Mouse (Mus musculus) lung, postnatal 10 days (tissue): ENCODE measurements around the gene Faf1.

ENCODE experiments used
- DNase-seq: peaks from one replicate; pipeline ENCODE4 v3.0.0; 2021

Gene Faf1

DNA sequence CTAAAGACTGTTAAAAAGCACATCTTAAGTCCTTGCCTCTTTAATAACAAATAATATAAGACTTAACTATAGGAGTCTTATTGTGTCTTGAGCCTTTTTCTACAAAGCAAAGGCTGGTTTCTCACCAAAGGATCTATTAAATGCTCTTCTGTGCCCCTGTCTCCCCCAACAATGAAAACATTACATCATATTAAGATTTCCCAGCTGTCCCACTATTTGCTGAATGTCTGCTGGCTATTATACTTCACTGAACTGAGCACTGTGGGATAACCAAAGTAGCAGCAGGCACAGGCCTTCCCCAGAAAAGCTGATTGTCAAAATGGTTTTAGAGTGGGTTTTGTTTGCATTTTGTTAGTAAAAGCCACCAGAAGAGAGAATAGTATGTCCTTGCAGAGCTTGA, 262.9 kb downstream of the Faf1 start:
- no peak for DNase-seq

DNA sequence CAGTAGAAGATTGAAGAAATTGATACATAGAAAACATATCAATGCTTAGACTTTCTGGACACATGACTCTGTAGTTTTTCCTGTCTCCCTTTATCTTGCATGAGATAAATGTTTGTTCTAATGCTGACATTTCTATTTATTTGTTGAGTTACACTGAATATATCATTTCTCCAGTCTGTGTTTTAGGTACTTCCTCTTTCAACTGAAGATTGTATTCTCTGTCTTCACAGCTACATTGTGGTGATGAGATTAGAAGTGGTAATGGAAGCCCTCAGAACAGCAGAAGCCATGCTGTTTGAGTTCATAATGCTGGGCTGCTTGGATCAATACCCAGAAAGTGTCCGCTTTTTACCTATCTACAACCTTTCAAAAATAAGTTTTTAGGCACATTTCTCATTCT, 269.2 kb downstream of the Faf1 start:
- DNase-seq: no peak

DNA sequence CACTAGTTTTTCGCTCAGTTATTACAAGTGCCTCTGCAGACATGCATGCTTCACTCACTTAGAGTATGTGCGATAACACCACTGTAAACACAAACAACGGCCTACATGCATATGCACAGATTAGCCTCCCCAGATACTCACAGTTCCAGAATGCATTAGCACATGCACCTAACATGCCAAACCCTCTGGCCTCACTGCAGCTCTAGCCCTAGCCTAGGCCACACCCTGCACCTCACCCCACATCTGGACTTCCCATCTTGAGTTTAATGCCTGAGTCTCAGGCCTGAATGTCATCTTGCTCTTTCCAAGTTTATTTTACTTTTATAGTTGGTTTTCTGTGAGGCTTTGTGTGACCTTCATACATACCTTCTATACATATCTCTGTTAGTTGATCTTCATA, 272.9 kb downstream of the Faf1 start:
- no peak for DNase-seq

DNA sequence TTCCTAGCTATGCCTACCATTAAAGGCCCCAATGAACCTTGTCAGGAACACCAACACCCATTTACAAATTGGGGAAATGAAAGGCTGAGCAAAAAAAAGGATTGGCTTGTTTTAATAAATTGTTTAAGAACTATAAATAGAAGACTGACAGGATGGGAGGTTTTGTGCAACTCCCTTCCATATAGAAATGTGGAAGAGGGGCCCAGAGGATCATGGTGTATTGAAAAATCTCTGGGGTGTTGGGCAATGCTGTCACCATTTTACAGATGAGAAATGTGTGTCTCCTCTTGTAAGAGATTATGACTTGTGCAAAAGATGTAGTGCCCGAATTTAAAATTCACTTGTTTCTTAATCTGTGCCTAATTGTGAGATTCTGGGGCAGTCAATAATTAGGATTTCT, 277.1 kb downstream of the Faf1 start:
- no peak for DNase-seq

DNA sequence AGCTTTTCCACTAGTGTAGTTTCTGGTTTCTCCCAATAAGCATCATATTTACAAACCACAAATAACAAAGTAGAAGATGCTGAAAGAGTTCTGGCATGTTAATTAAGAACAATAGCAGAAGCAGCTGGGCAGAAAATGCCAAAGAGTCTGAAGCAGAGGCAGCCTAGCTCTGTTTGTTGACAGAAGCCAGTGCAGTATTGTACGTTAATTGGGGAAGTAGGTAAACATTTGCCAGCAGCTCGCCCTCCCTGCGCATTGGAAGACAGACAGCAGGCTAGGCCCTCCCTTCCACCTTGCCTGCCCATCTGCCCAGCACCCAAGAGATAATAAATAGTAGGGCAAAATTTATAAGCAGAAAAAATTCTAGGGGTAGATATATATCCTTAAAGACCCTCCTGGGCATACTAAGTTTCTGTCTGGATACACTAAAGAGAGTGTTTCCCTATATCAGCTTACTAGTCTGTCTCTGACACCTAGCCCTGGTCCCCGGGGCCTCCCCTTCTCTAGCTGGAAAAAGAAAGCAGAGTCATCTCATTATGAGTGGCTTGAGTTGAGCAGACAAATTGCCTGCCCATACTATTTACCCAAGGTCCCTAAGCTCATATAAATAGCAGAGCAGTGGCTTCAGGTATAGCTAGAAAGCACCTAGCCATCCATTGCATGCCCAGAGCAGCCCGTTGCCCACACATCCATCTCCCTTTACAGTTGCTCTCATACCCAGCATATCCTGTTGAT, 284.0 kb downstream of the Faf1 start:
- DNase-seq: no peak

DNA sequence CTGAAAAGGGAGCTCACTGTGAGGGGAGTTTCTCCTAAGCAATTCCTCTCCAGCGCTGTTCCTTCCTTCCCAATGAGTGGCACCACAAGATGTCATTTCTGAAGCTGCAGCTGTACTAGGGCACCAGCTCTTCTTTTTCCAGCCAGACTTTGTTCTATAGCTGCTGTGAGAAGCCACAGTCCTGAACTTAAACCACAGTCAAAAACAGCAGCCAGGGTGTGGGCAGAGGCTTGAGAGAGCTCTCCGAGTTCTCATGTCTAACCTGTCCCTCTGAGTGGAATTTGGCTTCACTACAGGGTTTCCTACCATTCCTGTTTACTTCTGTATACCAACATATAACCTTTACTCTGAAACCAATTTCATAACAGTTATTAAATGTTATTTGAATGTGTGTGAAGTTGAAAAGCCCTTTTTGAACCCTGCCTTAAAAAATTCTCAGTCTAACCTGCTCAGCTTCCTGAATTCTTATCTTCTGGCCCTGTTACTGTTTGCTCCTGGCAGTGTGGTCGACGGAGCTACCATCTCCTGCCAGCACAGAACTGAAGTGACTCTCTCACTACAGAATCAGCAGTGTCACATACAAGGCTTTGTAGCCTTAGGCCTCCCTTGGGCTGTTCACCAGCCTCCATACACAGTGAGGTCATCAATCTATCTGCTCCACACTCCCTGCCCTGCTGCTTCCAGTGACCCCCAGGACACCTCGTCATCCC, 287.3 kb downstream of the Faf1 start:
- DNase-seq: no peak

DNA sequence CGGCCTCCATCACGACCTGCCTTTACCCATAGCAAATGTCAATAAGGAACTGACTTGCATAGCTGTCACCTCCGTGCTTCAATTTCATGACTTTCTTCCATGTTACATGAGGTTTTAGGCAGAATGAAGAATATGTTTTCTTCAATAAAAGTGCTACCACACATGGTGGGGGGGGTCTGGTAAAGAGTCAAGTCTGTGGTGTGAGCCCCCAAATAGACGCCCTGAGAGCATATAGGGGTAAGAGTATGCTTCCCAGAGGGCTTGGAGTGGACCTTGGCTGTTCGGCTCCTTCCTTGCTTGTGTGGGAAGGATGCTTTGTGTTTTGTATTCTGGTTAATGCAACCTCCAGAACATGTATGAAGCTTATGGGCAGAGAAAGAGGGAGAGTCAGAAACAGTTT, 293.2 kb downstream of the Faf1 start:
- DNase-seq: no peak

DNA sequence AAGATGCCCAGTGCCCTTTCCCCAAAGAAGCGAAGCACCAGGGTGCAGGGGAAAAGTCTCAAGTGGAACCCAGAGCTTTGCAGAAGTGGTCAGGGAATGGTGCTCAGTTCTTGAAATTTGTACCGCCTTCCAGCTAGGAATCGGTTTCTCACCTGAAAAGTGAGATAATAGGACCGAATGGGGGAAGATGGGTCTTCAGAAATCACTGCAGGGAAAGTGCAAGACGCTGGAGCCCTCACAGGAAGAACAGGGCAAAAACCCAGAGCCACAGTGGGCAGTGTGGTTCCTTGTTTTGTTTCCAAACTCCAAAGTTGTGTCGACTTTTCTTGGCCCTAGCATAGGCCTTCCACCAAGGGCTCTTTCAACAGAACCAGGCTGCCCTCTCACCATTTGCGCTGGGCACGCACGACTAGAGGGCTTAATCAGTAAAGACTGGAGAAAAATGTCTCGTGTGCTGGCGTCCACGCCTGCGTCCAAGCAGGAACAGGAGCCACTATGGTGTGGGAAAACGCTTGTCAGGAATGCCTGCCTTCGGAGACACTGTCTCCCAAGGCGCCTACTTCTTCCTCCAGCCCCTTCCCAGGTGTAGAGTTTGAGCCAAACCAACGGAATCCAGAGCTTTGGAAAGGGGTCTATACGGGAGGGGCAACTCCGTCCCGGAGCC, 297.7 kb downstream of the Faf1 start:
- DNase-seq: no peak

DNA sequence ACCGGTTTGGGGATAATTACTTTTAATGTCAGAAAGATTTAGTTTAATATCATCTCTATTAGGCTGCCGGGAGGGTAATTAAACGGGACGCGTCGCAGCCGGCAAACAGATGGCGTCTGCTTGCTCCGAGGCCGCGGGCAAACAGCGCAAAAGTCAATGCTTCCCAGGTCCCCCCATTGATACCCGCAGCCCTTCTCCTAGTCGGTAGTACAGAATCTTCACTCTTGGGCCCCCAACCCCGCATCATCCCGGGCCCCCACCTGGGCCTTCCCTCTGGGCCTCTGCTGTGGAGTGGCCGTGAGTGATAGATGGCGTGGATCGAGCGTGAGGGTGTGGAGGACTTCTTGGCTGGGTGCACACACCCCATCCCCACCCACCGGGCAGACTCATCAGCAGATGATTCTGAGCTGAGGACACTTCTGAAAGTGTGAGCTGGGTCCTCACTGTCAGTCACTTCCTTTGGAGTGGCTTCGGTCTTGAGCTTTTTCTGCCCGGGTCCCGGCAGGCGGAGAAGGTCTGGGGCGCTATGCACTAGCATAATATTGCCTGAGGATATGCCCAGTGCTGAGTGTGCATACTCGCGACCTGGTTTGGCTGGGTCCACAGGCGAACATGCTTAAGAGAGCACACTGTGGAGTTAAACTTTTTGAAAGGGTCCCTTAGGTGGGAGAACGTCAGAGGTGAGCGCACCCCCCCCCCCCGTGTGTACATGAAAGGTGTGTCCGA, 298.4 kb downstream of the Faf1 start:
- DNase-seq: no peak

DNA sequence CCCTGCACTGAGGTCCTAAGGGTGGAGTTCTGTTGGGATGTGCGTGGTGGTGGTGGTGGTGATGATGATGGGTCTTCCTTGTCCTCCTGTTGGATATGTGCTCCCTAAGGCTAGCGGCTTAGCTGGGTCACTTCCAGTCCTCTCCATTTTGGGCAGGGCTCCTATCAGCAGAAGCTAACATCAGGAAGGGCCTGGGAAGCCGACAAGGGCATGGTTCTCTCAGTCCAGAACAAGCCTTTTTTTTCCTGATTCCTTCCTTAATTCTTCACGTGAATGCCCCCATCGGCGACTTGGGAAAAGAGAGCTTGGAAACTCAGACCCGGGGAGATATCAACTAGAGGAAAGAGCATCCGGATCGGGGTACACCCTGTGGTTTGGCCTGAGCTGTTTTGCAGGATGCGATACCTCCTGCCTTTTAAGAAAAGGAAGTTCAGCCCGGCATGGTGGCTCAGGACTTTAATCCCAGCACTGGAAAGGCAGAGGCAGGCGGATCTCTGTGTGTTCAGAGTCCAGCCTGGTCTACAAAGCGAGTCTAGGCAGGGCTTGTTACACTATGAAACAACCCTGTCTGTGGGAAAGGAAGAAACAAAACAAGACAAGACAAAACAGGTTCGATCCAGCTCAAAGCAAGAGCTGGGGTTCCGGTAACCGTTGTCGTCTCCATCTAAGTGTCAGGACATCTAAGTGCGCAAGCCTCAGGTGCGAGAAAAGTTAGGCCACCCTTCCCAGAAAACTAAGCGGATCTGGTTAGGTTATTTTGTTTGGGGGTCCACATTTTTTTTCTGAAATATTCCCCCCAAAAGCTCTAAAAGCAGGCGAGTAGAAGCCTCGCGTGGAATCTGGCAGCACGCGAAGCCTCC, 299.2 kb downstream of the Faf1 start:
- no peak for DNase-seq

DNA sequence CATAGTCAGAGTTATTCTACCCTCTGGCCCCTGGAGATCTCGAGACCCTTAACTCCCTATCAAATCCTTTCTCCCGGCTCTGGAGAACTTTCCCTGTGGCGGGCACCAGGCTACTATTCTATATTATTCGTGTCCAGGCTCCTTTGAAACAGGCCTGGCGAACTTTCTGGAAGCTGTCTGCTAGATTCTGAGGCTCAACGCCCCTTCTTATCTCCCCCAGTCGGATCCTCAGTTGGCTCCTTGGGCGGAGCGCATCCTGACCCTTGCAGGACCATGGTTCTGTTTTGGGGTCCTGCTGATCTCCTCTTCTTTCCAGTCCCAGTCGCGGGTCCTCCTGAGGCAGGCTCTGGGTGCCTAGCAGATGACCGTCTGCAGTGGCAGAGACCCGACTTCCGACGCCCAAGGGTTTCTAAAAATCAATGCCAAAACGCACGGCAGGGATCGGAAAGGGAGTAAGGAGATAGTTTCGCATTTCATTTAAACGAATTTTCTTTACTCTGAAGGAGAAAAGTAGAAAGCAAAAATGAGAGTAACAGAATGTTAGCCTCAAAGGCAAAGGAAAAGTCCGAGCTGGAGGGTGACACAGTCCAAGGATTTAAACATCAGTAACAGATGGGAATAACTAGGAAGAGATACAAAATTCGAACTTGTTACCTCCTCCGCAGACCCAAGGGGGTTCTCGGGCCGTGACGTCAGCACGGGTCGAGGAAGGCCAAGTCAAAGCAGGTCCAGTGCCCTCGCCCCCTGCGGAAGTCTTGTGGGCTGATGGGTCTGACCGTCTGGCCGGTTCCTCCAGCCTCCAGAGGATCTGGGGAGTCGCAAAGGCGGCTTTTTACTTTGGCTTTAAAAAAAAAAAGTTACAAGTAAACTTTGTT, 300.1 kb downstream of the Faf1 start:
- DNase-seq: no peak

DNA sequence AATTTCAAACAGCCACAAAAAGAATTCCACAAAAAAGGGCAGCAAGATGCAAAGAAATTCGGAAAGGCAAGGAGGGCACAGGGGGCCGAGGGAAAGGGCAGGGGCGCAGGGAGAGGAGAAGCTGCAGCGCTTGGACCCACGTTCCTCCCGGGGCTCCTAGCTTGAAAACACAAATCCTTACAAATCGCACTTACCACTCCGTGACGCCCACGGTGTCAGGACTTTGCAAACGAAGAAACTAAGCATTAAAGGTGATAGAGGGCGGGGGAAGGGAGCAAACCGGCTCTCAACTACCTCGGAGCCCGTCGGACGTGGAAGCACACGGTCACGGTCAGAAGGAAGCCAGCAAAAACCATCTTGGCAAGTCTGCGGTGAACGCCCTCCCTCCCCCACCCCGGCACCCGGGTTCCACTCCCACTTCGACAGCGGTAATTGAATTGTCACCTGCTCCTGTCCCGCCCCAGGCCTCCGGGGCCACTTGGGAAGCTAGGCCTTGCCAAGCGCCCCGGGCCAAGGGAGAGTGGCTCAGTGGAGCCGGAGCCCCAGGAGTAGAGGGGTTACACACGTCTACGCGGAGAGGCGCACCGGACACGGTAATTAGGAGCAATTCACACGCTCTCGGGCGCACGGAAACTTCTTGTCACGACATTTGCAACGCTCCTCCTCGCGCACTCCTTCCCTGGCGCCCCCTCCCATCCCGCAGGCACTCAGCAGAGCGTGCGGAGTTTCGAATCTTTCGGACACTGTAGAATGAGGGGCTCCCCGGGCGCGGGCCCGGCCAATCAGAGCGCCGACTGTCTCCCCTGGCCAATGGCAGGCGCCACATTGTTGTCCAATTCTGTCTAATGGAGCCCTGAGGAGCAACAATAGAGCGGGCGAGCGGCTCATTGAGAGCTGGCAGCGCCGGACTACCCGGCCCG, 301.0 kb downstream of the Faf1 start, which contains the start of gene Dmrta2:
Gene Dmrta2, plus strand, starts transcription at position 906 of the 920 bp plus-strand sequence.
- DNase-seq: no peak

DNA sequence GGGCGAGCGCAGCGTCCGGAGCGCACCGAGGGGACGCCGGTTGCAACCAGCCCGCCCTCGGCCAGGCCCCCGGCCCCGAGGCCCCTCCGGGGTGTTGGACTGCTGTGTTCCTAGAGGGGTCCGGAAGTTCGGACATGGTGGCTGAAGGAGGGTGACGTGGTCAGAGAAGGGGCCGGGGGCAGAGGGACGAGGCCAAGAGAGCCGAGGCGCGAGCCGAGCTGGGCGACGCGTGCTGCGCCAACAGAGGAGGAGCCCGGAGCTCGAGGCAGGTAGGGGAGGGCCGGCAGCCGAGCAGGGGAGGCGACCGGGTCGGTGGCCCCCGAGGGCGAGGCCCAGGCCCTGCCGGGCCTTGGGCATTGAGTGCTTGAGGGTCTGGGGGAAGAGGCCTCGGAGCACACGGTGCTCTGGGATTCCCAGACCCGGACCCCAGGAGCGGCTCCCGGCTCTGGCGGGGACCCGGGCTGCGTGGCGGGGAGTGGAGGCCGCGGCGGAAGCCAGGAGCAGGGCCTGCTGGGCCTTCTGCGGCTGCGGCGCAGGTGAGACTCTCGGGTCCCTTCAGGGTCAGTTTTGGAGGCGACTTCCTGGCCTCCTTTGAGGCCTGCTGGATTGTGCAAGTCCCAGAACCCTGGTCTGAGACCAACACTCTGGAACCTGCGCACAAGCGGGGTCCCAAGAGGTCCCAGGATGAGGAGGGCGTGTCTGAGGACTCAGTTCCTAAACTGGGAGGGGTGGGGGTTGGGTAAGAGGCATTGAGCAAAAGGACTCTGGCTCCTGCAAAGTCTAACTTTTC, 301.9 kb downstream of the Faf1 start:
- DNase-seq: no peak

DNA sequence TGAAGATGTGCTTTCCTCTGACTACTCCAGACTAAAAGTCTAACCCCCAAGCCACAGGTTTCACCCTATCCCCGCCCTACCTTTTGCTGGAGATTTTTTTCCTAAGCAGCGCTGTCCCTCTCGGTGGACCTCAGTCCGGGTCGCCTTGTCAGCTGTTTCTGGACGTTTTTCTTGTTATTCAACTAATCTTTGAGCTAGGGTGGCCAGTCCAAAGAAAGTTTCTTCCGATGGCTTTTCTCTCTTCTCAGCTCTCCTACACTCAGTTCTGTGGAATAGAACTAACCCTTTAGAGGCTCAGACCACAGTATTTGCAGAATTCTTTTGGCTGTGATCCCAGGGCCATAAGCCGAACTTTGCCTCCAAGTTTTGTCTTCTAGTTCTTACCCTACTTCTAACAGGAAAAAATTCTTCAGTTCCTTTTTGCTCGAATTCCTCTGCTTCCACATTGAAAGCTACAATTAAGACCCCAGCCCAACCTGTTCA, 302.5 kb downstream of the Faf1 start:
- DNase-seq: no peak

DNA sequence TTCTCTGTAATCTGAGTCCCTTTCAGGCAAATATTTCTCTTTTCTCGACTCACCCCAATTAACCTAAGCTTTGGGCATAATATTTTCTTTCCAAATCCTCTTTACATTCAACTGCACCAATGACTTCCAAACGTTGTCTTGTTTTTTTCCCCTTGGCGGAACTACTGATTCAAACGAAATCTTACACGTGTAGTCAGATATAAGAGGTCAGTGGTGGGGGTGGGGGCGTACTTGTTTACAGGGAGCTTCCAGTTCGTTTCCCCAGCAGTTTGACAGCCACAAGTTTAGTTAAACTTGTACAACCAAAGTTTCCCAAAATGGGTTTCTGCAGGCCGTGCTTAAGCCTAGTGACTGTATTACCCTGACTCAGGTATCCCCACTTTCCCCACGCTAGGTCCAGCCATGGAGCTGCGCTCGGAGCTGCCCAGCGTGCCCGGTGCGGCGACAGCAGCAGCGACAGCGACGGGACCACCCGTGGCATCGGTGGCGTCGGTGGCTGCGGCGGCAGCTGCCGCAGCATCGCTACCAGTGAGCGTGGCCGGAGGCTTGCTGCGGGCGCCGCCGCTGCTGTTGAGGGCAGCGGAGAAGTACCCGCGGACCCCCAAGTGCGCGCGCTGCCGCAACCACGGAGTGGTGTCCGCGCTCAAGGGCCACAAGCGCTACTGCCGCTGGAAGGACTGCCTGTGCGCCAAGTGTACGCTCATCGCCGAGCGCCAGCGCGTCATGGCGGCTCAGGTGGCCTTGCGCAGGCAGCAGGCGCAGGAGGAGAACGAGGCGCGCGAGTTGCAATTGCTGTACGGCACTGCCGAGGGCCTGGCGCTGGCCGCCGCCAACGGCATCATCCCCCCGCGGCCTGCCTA, 303.3 kb downstream of the Faf1 start:
- no peak for DNase-seq

DNA sequence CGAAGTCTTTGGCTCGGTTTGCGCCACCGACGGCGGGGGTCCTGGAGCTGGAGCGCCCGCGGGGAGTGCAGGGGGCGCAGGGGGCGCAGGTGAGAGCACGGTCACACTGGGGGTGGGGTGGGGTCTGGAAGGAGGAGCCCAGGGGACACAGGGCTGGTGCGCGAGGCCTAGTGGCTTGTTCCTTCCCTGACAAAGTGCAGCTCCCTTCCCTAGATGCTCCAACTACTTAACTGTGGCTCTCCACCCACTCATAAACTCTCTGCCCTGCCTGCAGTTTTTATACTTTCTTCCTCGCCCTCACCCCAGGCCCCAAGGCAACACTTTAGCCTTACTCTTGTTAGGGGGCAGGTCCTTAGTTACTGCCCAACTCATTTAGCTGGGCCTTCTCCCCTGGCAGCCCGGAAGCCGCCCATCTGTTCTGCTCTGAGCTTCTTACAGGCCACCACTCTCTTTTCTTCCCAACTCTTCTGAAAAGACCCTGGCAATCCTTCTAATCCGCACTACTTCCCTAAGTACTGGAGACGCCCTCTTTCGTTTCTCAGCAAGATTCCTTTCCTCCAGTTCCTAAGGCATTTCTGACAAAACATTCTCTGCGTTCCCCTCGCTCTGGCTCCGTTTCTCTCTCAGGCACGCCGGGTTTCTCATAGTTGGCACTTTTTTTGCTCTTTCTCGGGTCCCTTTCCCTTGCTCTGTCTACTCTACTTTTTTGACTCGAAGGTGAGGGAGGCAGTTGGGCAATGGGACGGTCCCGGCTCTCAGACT, 304.1 kb downstream of the Faf1 start:
- no peak for DNase-seq
